Mouse (Mus musculus) MEL (cell line): ENCODE results near the gene Ptgir. TPM values are rescaled to one million over a fixed set of nuclear protein-coding genes. Genes with fewer than 3 reads are reported as not detected.

Experiments used
- DNase-seq: peaks from one replicate; pipeline ENCODE4 v3.0.0; 2011; ENCODE audit warnings: low read depth, low spot score
- H3K27ac ChIP-seq: 2 replicates; pipeline ENCODE4 v1.5.1; 2012; ENCODE audit warnings: low read depth, mild to moderate bottlenecking, control low read depth, low read length, moderate library complexity; ENCODE audit not compliant: control insufficient read depth
- H3K27me3 ChIP-seq, 2 experiments: fragments of 150-350 bp in 1 of 2; sonication (generic) in 1 of 2; 2 replicates each; pipeline ENCODE4 v1.6.1; 2012; ENCODE audit warnings: low read length in 2 of 2, mild to moderate bottlenecking in 2 of 2, improper control_type of control experiment in 1 of 2, moderate library complexity in 1 of 2; ENCODE audit not compliant: insufficient read depth in 2 of 2, control insufficient read depth in 1 of 2
- H3K36me3 ChIP-seq, 2 experiments: 2 replicates each; pipeline ENCODE4 v1.6.1; 2012 to 2014; ENCODE audit warnings: low read length in 2 of 2, improper control_type of control experiment in 1 of 2, inconsistent platforms in 1 of 2, mild to moderate bottlenecking in 1 of 2; ENCODE audit not compliant: insufficient read depth in 2 of 2, control insufficient read depth in 1 of 2
- H3K4me1 ChIP-seq, 2 experiments: fragments of 150-350 bp in 1 of 2; sonication (generic) in 1 of 2; 2 replicates each; pipeline ENCODE4 v1.6.1; 2012; ENCODE audit warnings: low read length in 2 of 2, improper control_type of control experiment in 1 of 2, mild to moderate bottlenecking in 1 of 2; ENCODE audit not compliant: insufficient read depth in 2 of 2, control insufficient read depth in 1 of 2
- H3K4me3 ChIP-seq, 2 experiments: fragments of 150-350 bp in 1 of 2; sonication (generic) in 1 of 2; 2 replicates each; pipeline ENCODE4 v1.5.1; 2012; ENCODE audit warnings: low read depth in 2 of 2, low read length in 2 of 2, mild to moderate bottlenecking in 2 of 2, moderate library complexity in 2 of 2, control low read depth in 1 of 2, improper control_type of control experiment in 1 of 2; ENCODE audit not compliant: control insufficient read depth in 1 of 2, insufficient read depth in 1 of 2
- H3K79me2 ChIP-seq: 2 replicates; pipeline ENCODE4 v1.6.1; 2012; ENCODE audit warnings: mild to moderate bottlenecking, low read length, moderate library complexity; ENCODE audit not compliant: control insufficient read depth, poor library complexity, insufficient read depth
- H3K9ac ChIP-seq: 2 replicates; pipeline ENCODE4 v1.6.1; 2012; ENCODE audit warnings: low read depth, mild to moderate bottlenecking, control low read depth, low read length, moderate library complexity; ENCODE audit not compliant: control insufficient read depth, poor library complexity, severe bottlenecking
- H3K9me3 ChIP-seq: fragments of 150-350 bp; sonication (generic); replicated peaks from 2 replicates; pipeline ENCODE4 v1.6.1; 2012; ENCODE audit warnings: mild to moderate bottlenecking, low read length, improper control_type of control experiment, moderate library complexity; ENCODE audit not compliant: insufficient read depth
- CHD1 ChIP-seq: IDR thresholded peaks from 2 replicates; pipeline ENCODE4 v1.6.1; 2012; ENCODE audit warnings: low read depth, mild to moderate bottlenecking, inconsistent platforms, low read length, improper control_type of control experiment
- E2F4 ChIP-seq: IDR thresholded peaks from 2 replicates; pipeline ENCODE4 v1.6.1; 2011; ENCODE audit warnings: low read depth, low read length, improper control_type of control experiment, borderline replicate concordance
- ELF1 ChIP-seq: IDR thresholded peaks from 2 replicates; pipeline ENCODE4 v1.6.1; 2014; ENCODE audit warnings: low read depth, mild to moderate bottlenecking, inconsistent platforms, low read length, improper control_type of control experiment, moderate library complexity
- GABPA ChIP-seq: IDR thresholded peaks from 2 replicates; pipeline ENCODE4 v1.6.1; 2012; ENCODE audit warnings: low read depth, mild to moderate bottlenecking, inconsistent platforms, low read length, improper control_type of control experiment, moderate library complexity
- GATA1 ChIP-seq: IDR thresholded peaks from 2 replicates; pipeline ENCODE4 v1.6.1; 2011; ENCODE audit warnings: low read depth, low read length, improper control_type of control experiment
- JUND ChIP-seq: IDR thresholded peaks from 2 replicates; pipeline ENCODE4 v1.6.1; 2011; ENCODE audit warnings: low read depth, mild to moderate bottlenecking, improper control_type of control experiment, low read length
- KAT2A ChIP-seq: conservative IDR thresholded peaks from 2 replicates; pipeline ENCODE4 v1.6.1; 2012; ENCODE audit warnings: low read depth, low read length, improper control_type of control experiment, inconsistent platforms
- MAFK ChIP-seq: IDR thresholded peaks from 2 replicates; pipeline ENCODE4 v1.6.1; 2011; ENCODE audit warnings: low read depth, mild to moderate bottlenecking, low read length, improper control_type of control experiment, borderline replicate concordance
- MAZ ChIP-seq: IDR thresholded peaks from 2 replicates; pipeline ENCODE4 v1.6.1; 2012; ENCODE audit warnings: low read depth, mild to moderate bottlenecking, inconsistent platforms, low read length, improper control_type of control experiment
- MXI1 ChIP-seq: IDR thresholded peaks from 2 replicates; pipeline ENCODE4 v1.6.1; 2011; ENCODE audit warnings: mild to moderate bottlenecking, low read depth, low read length, improper control_type of control experiment
- MYC ChIP-seq: IDR thresholded peaks from 2 replicates; pipeline ENCODE4 v1.6.1; 2011; ENCODE audit warnings: low read depth, mild to moderate bottlenecking, low read length, improper control_type of control experiment, moderate library complexity
- NELFE ChIP-seq: IDR thresholded peaks from 2 replicates; pipeline ENCODE4 v1.6.1; 2011; ENCODE audit warnings: low read depth, low read length, improper control_type of control experiment
- NRF1 ChIP-seq: IDR thresholded peaks from 2 replicates; pipeline ENCODE4 v1.6.1; 2014; ENCODE audit warnings: low read depth, mild to moderate bottlenecking, inconsistent platforms, low read length, improper control_type of control experiment, moderate library complexity; ENCODE audit not compliant: poor library complexity, insufficient read depth, severe bottlenecking
- POLR2A ChIP-seq, 2 experiments: IDR thresholded peaks; 2 replicates each; pipeline ENCODE4 v1.6.1; 2011 to 2012; ENCODE audit warnings: low read length in 2 of 2, mild to moderate bottlenecking in 2 of 2, control low read depth in 1 of 2, improper control_type of control experiment in 1 of 2, low read depth in 1 of 2, moderate library complexity in 1 of 2; ENCODE audit not compliant: control insufficient read depth in 1 of 2, insufficient read depth in 1 of 2, poor library complexity in 1 of 2
- POLR2AphosphoS2 ChIP-seq: IDR thresholded peaks from 2 replicates; pipeline ENCODE4 v1.6.1; 2011; ENCODE audit warnings: low read length, improper control_type of control experiment
- POLR2AphosphoS5 ChIP-seq: IDR thresholded peaks from 2 replicates; pipeline ENCODE4 v1.6.1; 2012; ENCODE audit warnings: low read depth, borderline replicate concordance, mild to moderate bottlenecking, inconsistent platforms, low read length, moderate library complexity, mixed read lengths
- RAD21 ChIP-seq: IDR thresholded peaks from 2 replicates; pipeline ENCODE4 v1.6.1; 2011; ENCODE audit warnings: mild to moderate bottlenecking, low read depth, low read length, improper control_type of control experiment
- RCOR1 ChIP-seq: IDR thresholded peaks from 2 replicates; pipeline ENCODE4 v1.6.1; 2012; ENCODE audit warnings: low read depth, mild to moderate bottlenecking, inconsistent platforms, low read length, improper control_type of control experiment
- TCF12 ChIP-seq: IDR thresholded peaks from 2 replicates; pipeline ENCODE4 v1.6.1; 2014; ENCODE audit warnings: low read depth, mild to moderate bottlenecking, inconsistent platforms, low read length, improper control_type of control experiment, moderate library complexity
- UBTF ChIP-seq: IDR thresholded peaks from 2 replicates; pipeline ENCODE4 v1.6.1; 2012; ENCODE audit warnings: low read depth, mild to moderate bottlenecking, inconsistent platforms, low read length, improper control_type of control experiment, moderate library complexity, borderline replicate concordance; ENCODE audit not compliant: insufficient read depth
- USF1 ChIP-seq: IDR thresholded peaks from 2 replicates; pipeline ENCODE4 v1.6.1; 2014; ENCODE audit warnings: low read depth, mild to moderate bottlenecking, inconsistent platforms, low read length, improper control_type of control experiment, moderate library complexity
- USF2 ChIP-seq, 2 experiments: IDR thresholded peaks; 2 replicates each; pipeline ENCODE4 v1.6.1; 2011 to 2012; ENCODE audit warnings: improper control_type of control experiment in 2 of 2, low read length in 2 of 2, borderline replicate concordance in 1 of 2, inconsistent platforms in 1 of 2, low read depth in 1 of 2, mild to moderate bottlenecking in 1 of 2; ENCODE audit not compliant: insufficient read depth in 1 of 2
- ZMIZ1 ChIP-seq: IDR thresholded peaks from 2 replicates; pipeline ENCODE4 v1.6.1; 2012; ENCODE audit warnings: low read depth, mild to moderate bottlenecking, inconsistent platforms, low read length, improper control_type of control experiment, moderate library complexity
- polyA plus RNA-seq, 2 experiments: library from polyadenylated mRNA; stranded (reverse) in 1 of 2; unstranded in 1 of 2; fragments of >175 nt in 1 of 2; fragments of >200 nt in 1 of 2; gene quantifications; 2 replicates each; pipeline versions ENCODE4 v1.2.1 to v1.2.4; 2012; ENCODE audit warnings: low replicate concordance in 2 of 2, low read depth in 1 of 2; ENCODE audit not compliant: insufficient read length in 2 of 2, insufficient read depth in 1 of 2, missing spikeins in 1 of 2
- total RNA-seq: library from RNA; depleted of rRNA; stranded (reverse); fragments of 300-350 nt; gene quantifications from 2 replicates; pipeline ENCODE4 v1.2.3, GENCODE M21; 2012

The Ptgir gene
- total and polyA plus RNA-seq, 3 experiments, result 22.8 to 23.7 TPM; not detected in 1

- DNase-seq, result no peak
- Histone ChIP-seq H3K27ac (no peak overlapping the region), H3K9me3 (no peaks in the 10 kb centered on the region), H3K79me2 (no peaks in the 10 kb centered on the region; the same call in 1 of the 2 replicates), H3K9ac (no peak overlapping the region), H3K4me3 (no peak overlapping the region), H3K36me3 (no peaks in the 10 kb centered on the region), H3K4me1 (peaks cover 0 to 5% of the 10 kb centered on the region in 2 experiments; a peak in 1 of 4 replicates), H3K27me3 (no peaks in the 10 kb centered on the region)
- TF ChIP-seq KAT2A, result no peak
- no peak for TF ChIP-seq ELF1
- no peak for TF ChIP-seq POLR2A (IDR thresholded peaks at IDR 0.05; ENCODE audit: control insufficient read depth in 1 of 2, insufficient read depth in 1 of 2, low read depth in 1 of 2, low read length in 2 of 2, poor library complexity in 1 of 2)
- no peak for TF ChIP-seq MAFK
These were observed 40.4 kb downstream of the Ptgir start for GRCm38 (mm10) chr7:16946441-16947348.

GRCm38 (mm10) chr7:16947349-16947895 is 41.1 kb downstream of the Ptgir start:
- Histone ChIP-seq H3K9me3 (no peaks in the 10 kb centered on the region), H3K27ac (no peak overlapping the region), H3K9ac (no peak overlapping the region), H3K27me3 (no peaks in the 10 kb centered on the region), H3K4me1 (peaks cover 0 to 5% of the 10 kb centered on the region in 2 experiments; a peak in 1 of 4 replicates), H3K36me3 (no peaks in the 10 kb centered on the region), H3K4me3 (no peak overlapping the region), H3K79me2 (no peaks in the 10 kb centered on the region; the same call in 1 of the 2 replicates)
- TF ChIP-seq E2F4 (no peak), USF2 (IDR thresholded peaks at IDR 0.05; ENCODE audit: borderline replicate concordance in 1 of 2, insufficient read depth in 1 of 2, low read depth in 1 of 2, low read length in 2 of 2) (no peak), USF1 (no peak), MAZ (no peak), GATA1 (no peak), MYC (no peak), POLR2AphosphoS5 (no peak), CHD1 (no peak), NRF1 (no peak), NELFE (no peak), TCF12 (no peak), GABPA (no peak), ZMIZ1 (no peak), JUND (no peak), RCOR1 (no peak), POLR2A (IDR thresholded peaks at IDR 0.05; ENCODE audit: control insufficient read depth in 1 of 2, insufficient read depth in 1 of 2, low read depth in 1 of 2, low read length in 2 of 2, poor library complexity in 1 of 2) (no peak), MXI1 (no peak), UBTF (no peak), RAD21 (no peak), POLR2AphosphoS2 (no peak)
- DNase-seq, result no peak
